Mouse (Mus musculus) cerebellum, postnatal 4 days (tissue): ENCODE results near the gene Hoxd11.

Experiments used
- DNase-seq, 2 experiments: peaks; one replicate each; pipeline ENCODE4 v3.0.0; 2022; ENCODE audit warnings: low spot score in 2 of 2, mixed read lengths in 1 of 2

Hoxd11 gene

GRCm38 (mm10) chr2:74663291-74663925 is 15.9 kb upstream of the Hoxd11 start:
- DNase-seq = peak in 1 of 2 experiments; percentile 75

GRCm38 (mm10) chr2:74666411-74666810 is 12.9 kb upstream of the Hoxd11 start:
- DNase-seq = no peak

GRCm38 (mm10) chr2:74667191-74667841 is 12.0 kb upstream of the Hoxd11 start:
- DNase-seq = no peak

- no peak for DNase-seq
These were observed 11.5 kb upstream of the Hoxd11 start, which contains the start of gene Hoxd13 for GRCm38 (mm10) chr2:74667842-74668357. Hoxd13 (plus strand) TSS chr2:74668310.

GRCm38 (mm10) chr2:74668370-74669229 is 10.8 kb upstream of the Hoxd11 start:
- no peak for DNase-seq

GRCm38 (mm10) chr2:74669230-74669578 is 10.2 kb upstream of the Hoxd11 start:
- no peak for DNase-seq

- no peak for DNase-seq
These were observed 9.6 kb upstream of the Hoxd11 start for GRCm38 (mm10) chr2:74669650-74670235.

GRCm38 (mm10) chr2:74670632-74671188 is 8.6 kb upstream of the Hoxd11 start:
- no peak for DNase-seq

- no peak for DNase-seq
These were observed 7.5 kb upstream of the Hoxd11 start for GRCm38 (mm10) chr2:74671847-74672246.

- peak in 1 of 2 experiments; percentile 78 for DNase-seq
These were observed 6.6 kb upstream of the Hoxd11 start for GRCm38 (mm10) chr2:74672481-74673362.

GRCm38 (mm10) chr2:74673835-74674425 is 5.4 kb upstream of the Hoxd11 start:
- DNase-seq = no peak

- DNase-seq = no peak
These were observed 4.3 kb upstream of the Hoxd11 start, which contains the start of gene Hoxd12 for GRCm38 (mm10) chr2:74674881-74675665. Hoxd12 (plus strand) TSS chr2:74675013.

GRCm38 (mm10) chr2:74675666-74676282 is 3.6 kb upstream of the Hoxd11 start:
- DNase-seq = no peak

- no peak for DNase-seq
These were observed 2.8 kb upstream of the Hoxd11 start for GRCm38 (mm10) chr2:74676376-74677052.

GRCm38 (mm10) chr2:74677106-74677505 is 2.3 kb upstream of the Hoxd11 start:
- DNase-seq = no peak

GRCm38 (mm10) chr2:74679596-74679971 is 227 bp downstream of the Hoxd11 start:
- no peak for DNase-seq

- DNase-seq = no peak
These were observed 623 bp downstream of the Hoxd11 start for GRCm38 (mm10) chr2:74679980-74680379.
